Mouse (Mus musculus): ENCODE measurements around the gene Wdr73. TPM values are rescaled to one million over a fixed set of nuclear protein-coding genes. Genes with fewer than 3 reads are reported as not detected.

Wdr73 gene
- total and polyA plus RNA-seq, 2 experiments from 2014 or later = 12.4 to 22.4 TPM

DNA sequence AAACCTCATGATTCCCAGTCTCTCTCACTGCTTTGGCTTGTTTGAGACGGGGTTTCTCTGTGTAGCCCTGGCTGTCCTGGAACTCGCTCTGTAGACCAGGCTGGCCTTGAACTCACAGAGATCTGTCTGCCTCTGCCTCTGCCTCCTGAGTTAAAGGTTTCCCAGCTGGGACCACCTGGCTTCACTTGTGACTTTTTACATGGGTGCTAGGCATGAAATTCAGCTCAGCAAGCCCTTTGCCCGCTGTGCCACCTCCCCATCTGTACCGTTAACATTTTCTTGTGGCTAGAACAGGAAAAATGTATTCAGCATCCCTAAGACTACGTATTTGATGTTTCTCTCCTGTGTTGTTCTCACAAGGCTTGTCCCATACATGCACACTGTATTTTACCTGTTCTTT lies 50.5 kb downstream of the Wdr73 start:
- H3K9ac ChIP-seq (replicated peaks; ENCODE audit: low read depth, low read length) = no peak overlapping the region
- ATAC-seq (ENCODE audit: insufficient read depth, low read depth) (no peak), DNase-seq (ENCODE audit: low spot score) (no peak)
- H3K4me2 ChIP-seq (ENCODE audit: low read depth, low read length) = no peak overlapping the region
- H3K9me3 ChIP-seq (replicated peaks; ENCODE audit: control insufficient read depth, low read length) = no peaks in the 10 kb centered on the region
- H3K27ac ChIP-seq (ENCODE audit: low read depth) = no peak overlapping the region
- no peaks in the 10 kb centered on the region for H3K27me3 ChIP-seq (ENCODE audit: control insufficient read depth, insufficient read depth, low read length)
- peaks cover 3% of the 10 kb centered on the region; the same call in 1 of the 2 replicates for H3K4me1 ChIP-seq (ENCODE audit: control insufficient read depth, insufficient read depth)
- no peaks in the 10 kb centered on the region for H3K36me3 ChIP-seq (replicated peaks; ENCODE audit: control insufficient read depth, insufficient read depth, low read length)
- TF ChIP-seq CTCF (IDR thresholded peaks at IDR 0.05; ENCODE audit: low read depth) = no peak
- no peak for TF ChIP-seq EP300 (IDR thresholded peaks at IDR 0.05; ENCODE audit: low read depth)
- WGBS = 69% methylated on average over 5 of the region's 5 CpGs
- no peak overlapping the region for H3K4me3 ChIP-seq (ENCODE audit: low read depth, low read length)

GRCm38 (mm10) chr7:80849710-80850109 lies 51.4 kb downstream of the Wdr73 start:
- Histone ChIP-seq H3K27ac (ENCODE audit: low read depth) (peak overlapping the region; percentile 67), H3K27me3 (ENCODE audit: control insufficient read depth, insufficient read depth, low read length) (no peaks in the 10 kb centered on the region), H3K4me3 (ENCODE audit: low read depth, low read length) (0 out of 2 replicates have a peak overlapping the region, but pooled peaks have one; percentile 9), H3K9ac (replicated peaks; ENCODE audit: low read depth, low read length) (peak overlapping the region; percentile 18; the same call in 1 of the 2 replicates), H3K36me3 (replicated peaks; ENCODE audit: control insufficient read depth, insufficient read depth, low read length) (no peaks in the 10 kb centered on the region), H3K9me3 (replicated peaks; ENCODE audit: control insufficient read depth, low read length) (no peaks in the 10 kb centered on the region), H3K4me2 (ENCODE audit: low read depth, low read length) (peak overlapping the region; percentile 30), H3K4me1 (ENCODE audit: control insufficient read depth, insufficient read depth) (peaks cover 3% of the 10 kb centered on the region; the same call in 1 of the 2 replicates)
- DNase-seq (ENCODE audit: low spot score) (peak; percentile 90), ATAC-seq (ENCODE audit: insufficient read depth, low read depth) (peak; percentile 88)
- 10% methylated on average over 4 of the region's 4 CpGs for WGBS
- TF ChIP-seq CTCF (IDR thresholded peaks at IDR 0.05; ENCODE audit: low read depth) = peak; percentile 96
- peak; percentile 49; the same call in 1 of the 2 replicates for TF ChIP-seq EP300 (IDR thresholded peaks at IDR 0.05; ENCODE audit: low read depth)

DNA sequence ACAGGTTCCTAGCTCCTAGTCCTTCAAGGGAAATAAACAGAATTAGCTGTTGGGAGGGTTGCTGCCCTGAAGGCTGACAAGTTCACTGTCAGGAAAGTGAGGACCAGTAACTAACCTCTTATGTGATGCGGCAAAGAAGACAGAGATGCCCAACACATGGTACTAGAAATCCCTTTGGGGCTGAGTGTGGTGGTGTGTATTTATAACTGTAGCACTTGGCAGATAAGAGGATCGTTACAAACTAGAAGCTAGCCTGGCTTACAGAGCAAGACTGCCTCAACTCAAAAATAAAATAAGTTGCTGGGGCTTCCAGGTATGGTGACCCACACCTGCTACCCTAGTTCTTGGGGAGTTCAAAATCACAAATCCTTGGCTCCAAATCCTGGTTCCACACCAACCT lies 51.8 kb downstream of the Wdr73 start:
- H3K9ac ChIP-seq (replicated peaks; ENCODE audit: low read depth, low read length) = peak overlapping the region; percentile 18; the same call in 1 of the 2 replicates
- H3K27me3 ChIP-seq (ENCODE audit: control insufficient read depth, insufficient read depth, low read length) = no peaks in the 10 kb centered on the region
- peak; percentile 37 for DNase-seq (ENCODE audit: low spot score)
- H3K27ac ChIP-seq (ENCODE audit: low read depth) = peak overlapping the region; percentile 67
- 0 out of 2 replicates have a peak overlapping the region, but pooled peaks have one; percentile 9 for H3K4me3 ChIP-seq (ENCODE audit: low read depth, low read length)
- peaks cover 3% of the 10 kb centered on the region; the same call in 1 of the 2 replicates for H3K4me1 ChIP-seq (ENCODE audit: control insufficient read depth, insufficient read depth)
- peak; percentile 69 for ATAC-seq (ENCODE audit: insufficient read depth, low read depth)
- no peaks in the 10 kb centered on the region for H3K9me3 ChIP-seq (replicated peaks; ENCODE audit: control insufficient read depth, low read length)
- 15% methylated on average over 2 of the region's 2 CpGs for whole genome bisulfite sequencing
- TF ChIP-seq CTCF (IDR thresholded peaks at IDR 0.05; ENCODE audit: low read depth) (no peak), EP300 (IDR thresholded peaks at IDR 0.05; ENCODE audit: low read depth) (no peak)
- peak overlapping the region; percentile 30 for H3K4me2 ChIP-seq (ENCODE audit: low read depth, low read length)
- no peaks in the 10 kb centered on the region for H3K36me3 ChIP-seq (replicated peaks; ENCODE audit: control insufficient read depth, insufficient read depth, low read length)

DNA sequence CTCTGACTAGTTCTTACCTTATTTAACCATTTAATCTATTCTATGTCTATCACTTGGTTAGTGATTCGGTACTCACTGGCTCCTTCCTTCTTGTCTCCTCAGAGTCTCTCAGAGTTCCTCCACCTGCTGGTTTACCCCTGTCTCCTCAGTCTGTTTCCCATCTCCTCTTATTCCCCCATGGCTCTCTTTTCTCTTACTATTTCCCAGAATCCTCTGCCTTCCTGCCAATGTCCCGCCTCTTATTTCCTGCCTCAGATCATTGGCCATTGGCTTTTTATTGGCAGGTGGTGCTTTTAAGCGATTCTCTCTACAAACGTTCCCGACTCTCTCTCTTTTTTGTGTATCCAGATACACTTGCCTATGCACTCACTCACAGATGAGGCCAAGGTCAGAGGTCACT lies 54.4 kb downstream of the Wdr73 start:
- Histone ChIP-seq H3K4me2 (ENCODE audit: low read depth, low read length) (no peak overlapping the region), H3K4me1 (ENCODE audit: control insufficient read depth, insufficient read depth) (peaks cover 3% of the 10 kb centered on the region; the same call in 1 of the 2 replicates), H3K4me3 (ENCODE audit: low read depth, low read length) (no peak overlapping the region), H3K36me3 (replicated peaks; ENCODE audit: control insufficient read depth, insufficient read depth, low read length) (no peaks in the 10 kb centered on the region), H3K27me3 (ENCODE audit: control insufficient read depth, insufficient read depth, low read length) (no peaks in the 10 kb centered on the region), H3K9ac (replicated peaks; ENCODE audit: low read depth, low read length) (no peak overlapping the region), H3K9me3 (replicated peaks; ENCODE audit: control insufficient read depth, low read length) (no peaks in the 10 kb centered on the region), H3K27ac (ENCODE audit: low read depth) (no peak overlapping the region)
- WGBS = 84% methylated on average over 5 of the region's 5 CpGs
- DNase-seq (ENCODE audit: low spot score) = no peak
- ATAC-seq (ENCODE audit: insufficient read depth, low read depth) = no peak
- TF ChIP-seq CTCF (IDR thresholded peaks at IDR 0.05; ENCODE audit: low read depth) (no peak), EP300 (IDR thresholded peaks at IDR 0.05; ENCODE audit: low read depth) (no peak)

- H3K4me2 ChIP-seq (ENCODE audit: low read depth, low read length) = no peak overlapping the region
- H3K9me3 ChIP-seq (replicated peaks; ENCODE audit: control insufficient read depth, low read length) = no peaks in the 10 kb centered on the region
- H3K27ac ChIP-seq (ENCODE audit: low read depth) = no peak overlapping the region
- H3K27me3 ChIP-seq (ENCODE audit: control insufficient read depth, insufficient read depth, low read length) = no peaks in the 10 kb centered on the region
- TF ChIP-seq CTCF (IDR thresholded peaks at IDR 0.05; ENCODE audit: low read depth) = no peak
- TF ChIP-seq EP300 (IDR thresholded peaks at IDR 0.05; ENCODE audit: low read depth) = no peak
- no peak overlapping the region for H3K9ac ChIP-seq (replicated peaks; ENCODE audit: low read depth, low read length)
- WGBS = 86% methylated on average over 10 of the region's 10 CpGs
- ATAC-seq (ENCODE audit: insufficient read depth, low read depth) (no peak), DNase-seq (ENCODE audit: low spot score) (no peak)
- H3K4me3 ChIP-seq (ENCODE audit: low read depth, low read length) = no peak overlapping the region
- peaks cover 3% of the 10 kb centered on the region; the same call in 1 of the 2 replicates for H3K4me1 ChIP-seq (ENCODE audit: control insufficient read depth, insufficient read depth)
- H3K36me3 ChIP-seq (replicated peaks; ENCODE audit: control insufficient read depth, insufficient read depth, low read length) = no peaks in the 10 kb centered on the region
Measured at GRCm38 (mm10) chr7:80846280-80846678, 54.8 kb downstream of the Wdr73 start.

Data from heart, postnatal 0 days (tissue).